Mouse (Mus musculus) limb, embryonic 14.5 days (tissue): ENCODE data around the gene Lgals1. TPM values are rescaled to one million over a fixed set of nuclear protein-coding genes. Genes with fewer than 3 reads are reported as not detected.
"Not testable (repeated sequence)": the region's sequence is repeated elsewhere in the genome, so short reads cannot be mapped to it uniquely, and the experiment has no call there.

Source experiments
- ATAC-seq: fragments of 200-750 bp; cut with Nextera tagmentation; 2 replicates; pipeline ENCODE4 v1.8.0; 2017; ENCODE audit warnings: low read depth, moderate number of reproducible peaks, moderate TSS enrichment; ENCODE audit not compliant: low FRiP score
- DNase-seq: peaks from one replicate; pipeline ENCODE4 v3.0.0-alpha.2; 2015; ENCODE audit warnings: low spot score
- H3K27ac ChIP-seq: fragments of 300-500 bp; sonication (generic); replicated peaks from 2 replicates; pipeline ENCODE4 v1.5.1; 2014; ENCODE audit warnings: low read depth, mild to moderate bottlenecking, low read length, moderate library complexity, mixed read lengths
- H3K27me3 ChIP-seq: fragments of 300-500 bp; sonication (generic); 2 replicates; pipeline ENCODE4 v1.6.1; 2014; ENCODE audit warnings: low read length, mixed read lengths; ENCODE audit not compliant: control insufficient read depth, insufficient read depth
- H3K36me3 ChIP-seq: fragments of 300-500 bp; sonication (generic); 2 replicates; pipeline ENCODE4 v1.6.1; 2014; ENCODE audit warnings: mild to moderate bottlenecking, low read length, moderate library complexity, mixed read lengths; ENCODE audit not compliant: control insufficient read depth, insufficient read depth
- H3K4me1 ChIP-seq: fragments of 300-500 bp; sonication (generic); 2 replicates; pipeline ENCODE4 v1.6.1; 2014; ENCODE audit warnings: antibody characterized with exemption, low read length, mixed read lengths; ENCODE audit not compliant: control insufficient read depth, insufficient read depth
- H3K4me2 ChIP-seq: fragments of 300-500 bp; sonication (generic); replicated peaks from 2 replicates; pipeline ENCODE4 v1.6.1; 2014; ENCODE audit warnings: low read depth, mild to moderate bottlenecking, low read length, moderate library complexity; ENCODE audit not compliant: severe bottlenecking
- H3K4me3 ChIP-seq: fragments of 300-500 bp; sonication (generic); replicated peaks from 2 replicates; pipeline ENCODE4 v1.5.1; 2014; ENCODE audit warnings: low read length
- H3K9ac ChIP-seq: fragments of 300-500 bp; sonication (generic); 2 replicates; pipeline ENCODE4 v1.6.1; 2014; ENCODE audit warnings: mild to moderate bottlenecking, low read depth, low read length, moderate library complexity; ENCODE audit not compliant: severe bottlenecking
- H3K9me3 ChIP-seq: fragments of 300-500 bp; sonication (generic); 2 replicates; pipeline ENCODE4 v1.6.1; 2016; ENCODE audit warnings: low read length; ENCODE audit not compliant: control insufficient read depth
- POLR2A ChIP-seq: fragments of 200-500 bp; IDR thresholded peaks from 2 replicates; pipeline ENCODE4 v1.8.0; 2012; ENCODE audit warnings: inconsistent platforms, mild to moderate bottlenecking, moderate library complexity, borderline replicate concordance; ENCODE audit not compliant: insufficient read depth, insufficient read length; ENCODE audit errors: extremely low read depth
- WGBS: fragments of 180-500 bp; shearing (Covaris S2); extraction: QIAGEN DNeasy Blood & Tissue Kit; methylation state at CpG from one replicate; pipeline ENCODE4 v1.1.7; 2014; 5-methylcytosine and 5-hydroxymethylcytosine counted together
- polyA plus RNA-seq, 2 experiments: library from polyadenylated mRNA; depleted of rRNA in 1 of 2; stranded (reverse) in 1 of 2; unstranded in 1 of 2; fragments of >200 nt; fragmentation: Nextera tagmentation in 1 of 2; extraction: Ambion mirVana in 1 of 2; gene quantifications; 2 replicates each; pipeline versions ENCODE4 v1.2.1 to v1.2.3; 2012 to 2014

Gene Lgals1
- polyA plus RNA-seq (2012; rRNA removed) (2,106 and 2,309 TPM in 2 replicates), polyA plus RNA-seq (2014; fragmentation: Nextera tagmentation; extraction: Ambion mirVana) (2,467 and 2,738 TPM in 2 replicates)

GRCm38 (mm10) chr15:78926021-78926919, at the start of gene Lgals1:
Gene Lgals1, plus strand, starts transcription at chr15:78926725.
- TF ChIP-seq POLR2A: peak; percentile 99; the same call in 1 of the 2 replicates
- Histone ChIP-seq H3K4me1 (peaks cover 22% of the 10 kb centered on the region), H3K4me2 (peak within 1 kb of the TSS; percentile 94), H3K9me3 (no peaks in the 10 kb centered on the region), H3K27me3 (no peaks in the 10 kb centered on the region), H3K36me3 (peaks cover 17% of the 10 kb centered on the region), H3K27ac (peak within 1 kb of the TSS; percentile 97), H3K9ac (peak within 1 kb of the TSS; percentile 75), H3K4me3 (peak within 1 kb of the TSS; percentile 59)
- ATAC-seq (peak; percentile 91), DNase-seq (peak; percentile 99)
- 2% methylated on average over 20 of the region's 20 CpGs for WGBS

GRCm38 (mm10) chr15:78876991-78877809, 49.3 kb upstream of the Lgals1 start, which contains the start of gene Gga1:
Gene Gga1, plus strand, starts transcription at chr15:78877190.
- no peaks in the 10 kb centered on the region for H3K27me3 ChIP-seq
- ATAC-seq (peak; percentile 89), DNase-seq (peak; percentile 97)
- H3K4me1 ChIP-seq: peaks cover 21% of the 10 kb centered on the region
- TF ChIP-seq POLR2A: peak; percentile 47; the same call in 1 of the 2 replicates
- H3K4me3 ChIP-seq: peak within 1 kb of the TSS; percentile 77
- H3K9ac ChIP-seq: peak within 1 kb of the TSS; percentile 90
- peak within 1 kb of the TSS; percentile 99 for H3K27ac ChIP-seq
- H3K36me3 ChIP-seq: peaks cover 19% of the 10 kb centered on the region
- H3K4me2 ChIP-seq: peak within 1 kb of the TSS; percentile 85
- no peaks in the 10 kb centered on the region for H3K9me3 ChIP-seq
- 1% methylated on average over 55 of the region's 95 CpGs for WGBS

- Histone ChIP-seq H3K4me3 (peak overlapping the region; percentile 77), H3K9ac (peak overlapping the region; percentile 90), H3K36me3 (peaks cover 26% of the 10 kb centered on the region), H3K27me3 (no peaks in the 10 kb centered on the region), H3K27ac (peak overlapping the region; percentile 99), H3K4me1 (peaks cover 21% of the 10 kb centered on the region), H3K9me3 (no peaks in the 10 kb centered on the region), H3K4me2 (peak overlapping the region; percentile 85)
- ATAC-seq: no peak
- no peak for DNase-seq
- WGBS: 0% methylated on average over 13 of the region's 17 CpGs
- no peak for TF ChIP-seq POLR2A
These were observed 48.6 kb upstream of the Lgals1 start for GRCm38 (mm10) chr15:78877810-78878390.

DNA sequence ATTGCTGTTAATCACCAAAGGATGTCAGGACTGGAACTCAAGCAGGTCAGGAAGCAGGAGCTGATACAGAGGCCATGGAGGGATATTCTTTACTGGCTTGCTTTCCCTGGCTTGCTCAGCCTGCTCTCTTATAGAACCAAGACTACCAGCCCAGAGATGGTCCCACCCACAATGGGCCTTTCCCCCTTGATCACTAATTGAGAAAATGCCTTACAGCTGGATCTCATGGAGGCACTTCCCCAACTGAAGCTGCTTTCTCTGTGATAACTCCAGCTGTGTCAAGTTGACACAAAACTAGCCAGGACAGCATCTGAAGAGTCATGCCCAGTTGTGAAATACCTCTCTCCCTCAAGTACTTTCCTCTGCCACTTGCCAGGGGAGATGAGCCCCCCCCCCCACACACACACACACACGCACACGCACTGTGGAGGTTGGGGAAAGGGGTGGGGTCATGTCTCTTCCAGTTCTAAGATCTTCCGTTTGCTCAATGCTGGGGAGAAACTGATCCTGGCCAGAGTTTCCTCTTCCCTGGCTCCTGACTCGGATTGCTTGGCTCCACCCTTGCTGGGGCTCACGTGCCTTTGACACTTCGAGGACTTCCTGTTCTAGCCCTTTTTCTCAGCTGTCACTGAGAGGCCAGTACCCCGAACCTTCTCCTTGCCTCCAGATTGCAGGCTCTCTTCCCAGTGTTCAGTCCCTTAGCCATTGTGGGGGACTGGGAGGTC, 47.6 kb upstream of the Lgals1 start:
- not testable (repeated sequence) for ATAC-seq, H3K27me3 ChIP-seq, DNase-seq, H3K9ac ChIP-seq, H3K9me3 ChIP-seq, H3K4me3 ChIP-seq
- H3K4me2 ChIP-seq: peak overlapping the region; percentile 85; the same call in 1 of the 2 replicates
- peaks cover 21% of the 10 kb centered on the region for H3K4me1 ChIP-seq
- peaks cover 36% of the 10 kb centered on the region for H3K36me3 ChIP-seq
- H3K27ac ChIP-seq: peak overlapping the region; percentile 55; the same call in 1 of the 2 replicates
- WGBS: 32% methylated on average over 7 of the region's 7 CpGs
